Mouse (Mus musculus) lung, adult 2 months (tissue): ENCODE results near the gene Mrpl45.

Source experiments
- CTCF ChIP-seq: fragments of 200-500 bp; IDR thresholded peaks from 2 replicates; pipeline ENCODE4 v1.5.1; 2011; ENCODE audit warnings: mild to moderate bottlenecking, low read length, control low read depth; ENCODE audit not compliant: insufficient read depth
- POLR2A ChIP-seq: fragments of 200-500 bp; IDR thresholded peaks from 2 replicates; pipeline ENCODE4 v1.6.1; 2011; ENCODE audit warnings: low read depth, mild to moderate bottlenecking, control low read depth, low read length, borderline replicate concordance; ENCODE audit errors: extremely low read depth

GRCm38 (mm10) chr11:97280216-97280861, 35.2 kb upstream of the Mrpl45 start, which contains the start of gene Npepps:
- TF ChIP-seq CTCF (no peak), POLR2A (peak; percentile 83; the same call in 1 of the 2 replicates)
